Mouse (Mus musculus) cerebellum, adult 11 months (tissue): ENCODE results near the gene Ugt2b1.
"Not testable (repeated sequence)": the region's sequence is repeated elsewhere in the genome, so short reads cannot be mapped to it uniquely, and the experiment has no call there.

ENCODE experiments used
- DNase-seq: peaks from one replicate; pipeline ENCODE4 v3.0.0; 2022

The Ugt2b1 gene

GRCm38 (mm10) chr5:86926426-86926825 is at the start of gene Ugt2b1:
Gene Ugt2b1, minus strand, starts transcription at chr5:86926530.
- no peak for DNase-seq

DNA sequence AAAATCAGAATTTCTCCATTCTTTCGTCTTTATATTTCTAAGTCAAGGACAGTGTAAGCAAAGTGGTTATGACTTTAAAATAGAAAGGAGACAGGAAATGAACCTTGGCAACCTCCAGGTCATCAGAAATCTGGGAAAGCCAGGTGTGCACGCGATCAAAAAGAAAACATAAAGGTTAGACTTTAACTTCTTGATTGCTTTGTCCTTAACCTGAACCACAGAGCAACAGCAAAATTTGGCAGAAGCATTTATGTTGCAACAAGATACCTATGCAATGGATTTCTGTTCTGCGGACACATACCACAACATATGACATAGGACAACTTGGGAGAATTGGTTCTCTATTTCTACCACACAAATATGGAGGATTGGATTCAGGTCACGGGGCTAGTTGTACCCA is 40.9 kb upstream of the Ugt2b1 start:
- DNase-seq, result not testable (repeated sequence)

GRCm38 (mm10) chr5:86962849-86963248 is 36.5 kb upstream of the Ugt2b1 start:
- DNase-seq, result not testable (repeated sequence)

GRCm38 (mm10) chr5:86961587-86962358 is 35.4 kb upstream of the Ugt2b1 start:
- DNase-seq, result no peak

- no peak for DNase-seq
These were observed 34.2 kb upstream of the Ugt2b1 start for GRCm38 (mm10) chr5:86960504-86960903.

GRCm38 (mm10) chr5:86942111-86942510 is 15.8 kb upstream of the Ugt2b1 start:
- no peak for DNase-seq

DNA sequence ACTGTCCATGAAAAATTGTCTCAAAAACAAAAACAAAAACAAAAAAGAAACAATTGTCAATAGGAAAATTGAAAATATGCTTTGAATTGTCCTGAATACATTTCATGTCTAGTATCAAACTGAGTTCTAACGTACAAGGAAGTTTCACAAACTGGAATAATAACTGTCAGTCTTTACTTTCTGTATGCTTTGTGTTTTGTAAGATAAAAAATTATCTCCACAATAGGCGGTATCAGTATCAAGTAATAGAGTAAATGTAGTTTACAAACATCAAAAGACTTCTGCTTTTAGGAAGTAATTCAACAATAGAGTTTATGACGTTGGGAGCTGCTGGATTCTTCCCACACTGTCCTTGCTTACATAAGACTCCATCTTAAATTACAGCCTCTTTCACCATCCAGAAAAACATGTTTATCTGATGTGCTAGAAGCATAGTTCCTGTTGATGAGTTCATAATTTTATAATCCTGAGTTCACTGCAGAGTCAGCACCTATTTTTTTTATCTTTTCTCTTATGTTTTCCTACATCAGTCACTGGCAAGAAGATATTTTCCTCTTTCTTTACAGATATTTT is 5.6 kb downstream of the Ugt2b1 start:
- no peak for DNase-seq

DNA sequence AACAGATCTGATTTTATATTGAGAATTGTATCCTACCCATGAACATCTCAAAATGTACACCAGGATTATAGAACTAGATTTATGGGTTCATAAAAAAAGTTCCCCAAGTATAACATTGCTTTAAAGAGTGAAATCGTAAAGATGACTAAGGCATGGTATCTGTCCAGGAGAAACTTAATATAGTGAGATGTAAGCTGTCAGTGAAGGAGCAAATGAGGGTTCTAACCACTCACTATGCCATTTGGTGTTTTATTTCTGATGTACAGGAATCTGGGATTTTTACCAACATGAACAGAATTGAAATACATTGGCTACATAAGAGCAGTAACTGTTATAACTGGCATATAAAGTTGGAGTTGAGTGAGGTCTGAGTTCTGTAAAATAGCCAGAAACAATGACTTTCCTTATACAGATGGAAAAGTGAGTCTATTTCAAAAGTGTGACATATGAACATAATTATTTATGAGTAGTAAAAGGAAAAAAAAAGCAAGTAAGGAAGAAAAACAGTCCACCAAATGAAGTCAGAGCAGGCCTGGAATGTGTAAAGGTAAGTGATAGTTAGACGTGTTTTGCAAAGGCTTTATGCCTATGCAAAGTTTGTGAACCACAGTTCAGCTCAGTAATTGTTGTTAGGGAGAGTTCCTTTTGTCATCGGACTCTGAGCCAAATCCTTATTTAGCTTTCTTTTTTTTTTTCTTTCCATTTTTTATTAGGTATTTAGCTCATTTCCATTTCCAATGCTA is 14.8 kb downstream of the Ugt2b1 start:
- DNase-seq, result no peak

- no peak for DNase-seq
These were observed 15.6 kb downstream of the Ugt2b1 start for GRCm38 (mm10) chr5:86910770-86911169.

DNA sequence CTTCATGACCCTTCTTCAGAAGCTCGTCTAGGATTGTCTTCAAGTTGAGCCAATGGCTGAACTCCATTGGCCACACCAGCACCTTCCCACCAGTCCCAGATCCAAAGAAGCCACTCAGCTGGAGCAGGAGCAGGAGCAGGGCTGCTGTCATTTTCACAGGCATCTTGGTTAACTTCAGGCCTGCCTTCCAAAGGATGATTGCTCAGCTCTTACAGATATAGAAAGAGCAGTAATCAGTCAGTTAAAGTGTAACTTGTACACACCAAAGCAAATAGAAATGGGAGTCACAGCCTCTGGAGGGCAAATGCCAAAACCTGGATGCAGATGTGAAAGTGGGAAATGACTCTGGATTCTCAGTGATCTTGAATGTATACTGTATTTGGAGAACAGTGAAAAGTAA is 19.6 kb downstream of the Ugt2b1 start, which contains the start of gene Ugt2b34:
Gene Ugt2b34, minus strand, starts transcription at position 180 of the 400 bp plus-strand sequence.
- DNase-seq, result no peak

DNA sequence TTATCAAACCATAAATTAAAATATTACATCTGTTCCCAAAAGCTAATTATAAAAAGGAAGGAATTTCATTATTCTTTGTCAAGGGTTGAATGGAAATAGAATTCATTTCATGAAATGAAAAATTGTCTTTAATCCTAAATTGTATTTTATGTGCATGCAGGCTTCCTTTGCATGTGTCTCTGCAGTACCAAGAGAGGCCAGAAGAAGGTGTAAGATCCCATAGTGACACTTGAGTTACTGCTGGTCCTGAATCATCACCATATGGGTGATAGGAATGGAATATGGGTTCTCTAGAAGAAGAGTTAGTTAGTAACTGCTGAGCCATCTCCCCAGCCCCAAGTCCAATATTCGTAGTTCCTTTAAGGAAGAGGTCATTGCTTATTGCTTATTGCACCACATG is 36.4 kb downstream of the Ugt2b1 start:
- no peak for DNase-seq

- no peak for DNase-seq
These were observed 37.9 kb downstream of the Ugt2b1 start for GRCm38 (mm10) chr5:86888420-86888819.

DNA sequence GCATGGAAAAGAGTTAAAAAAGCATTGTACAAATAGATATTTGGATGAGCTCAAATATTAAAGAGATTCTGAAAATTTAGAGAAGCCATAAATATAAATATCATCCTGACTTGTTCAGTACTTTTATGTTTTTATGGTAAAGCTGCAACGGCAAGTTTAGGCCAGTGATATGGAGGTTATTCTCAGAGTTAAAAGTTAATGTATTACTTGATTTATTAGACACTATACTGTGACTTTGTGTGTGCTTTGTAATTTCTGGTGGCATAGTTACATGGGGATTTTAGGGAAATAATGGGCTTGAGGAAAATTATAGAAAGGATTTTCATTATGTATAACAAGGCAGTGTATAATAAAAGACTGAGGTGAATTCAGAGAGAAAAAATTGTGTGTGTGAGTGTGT is 39.2 kb downstream of the Ugt2b1 start:
- DNase-seq, result no peak

GRCm38 (mm10) chr5:86886620-86887019 is 39.7 kb downstream of the Ugt2b1 start:
- DNase-seq, result no peak

DNA sequence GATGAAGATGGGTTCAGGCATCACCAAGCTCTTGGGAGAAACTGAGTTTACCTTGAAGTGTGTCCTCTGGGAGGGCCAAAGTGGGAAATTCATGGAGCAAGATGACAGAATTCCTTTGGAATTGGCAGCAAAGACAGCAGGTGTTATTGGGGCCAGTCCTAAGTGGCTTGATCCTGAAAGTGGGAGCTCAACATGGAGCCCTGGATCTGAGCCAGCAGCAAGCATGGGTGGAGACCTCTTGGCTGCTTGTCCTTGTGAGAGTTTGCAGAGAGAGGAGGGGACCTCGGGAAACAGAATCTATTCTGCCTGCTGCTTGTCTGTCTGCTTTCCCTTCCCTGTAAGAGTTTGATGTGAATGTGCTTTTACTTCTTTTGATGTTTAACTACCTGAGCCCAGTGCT is 54.5 kb downstream of the Ugt2b1 start:
- no peak for DNase-seq
